Mouse (Mus musculus): ENCODE data around the gene Ngly1.

DNA sequence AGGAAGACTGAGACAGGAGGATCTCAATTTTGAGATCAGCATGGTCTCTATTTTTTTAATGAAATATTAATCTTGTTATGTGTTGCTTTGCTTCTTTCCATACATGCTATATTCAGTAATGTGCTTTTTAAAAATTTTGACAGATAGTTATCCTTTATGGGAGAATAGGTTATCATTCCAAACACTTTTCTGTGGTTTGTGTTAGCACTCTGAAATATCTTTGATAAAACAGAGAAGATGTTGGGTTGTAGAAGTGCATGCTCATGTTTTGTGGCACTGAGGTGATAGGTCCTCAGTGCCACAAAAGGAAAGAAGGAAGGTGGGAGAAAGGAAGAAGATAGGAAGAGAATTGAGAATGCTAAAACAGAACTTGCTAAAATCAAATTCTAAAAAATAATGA, 43.9 kb downstream of the Ngly1 start:
- no peak for TF ChIP-seq GATA1 (IDR thresholded peaks at IDR 0.05; ENCODE audit: low read length)
- TF ChIP-seq TAL1 (IDR thresholded peaks at IDR 0.05; ENCODE audit: low read length): no peak
